ENCODE assay signal across 18 mouse cellular contexts in the genomic region with DNA sequence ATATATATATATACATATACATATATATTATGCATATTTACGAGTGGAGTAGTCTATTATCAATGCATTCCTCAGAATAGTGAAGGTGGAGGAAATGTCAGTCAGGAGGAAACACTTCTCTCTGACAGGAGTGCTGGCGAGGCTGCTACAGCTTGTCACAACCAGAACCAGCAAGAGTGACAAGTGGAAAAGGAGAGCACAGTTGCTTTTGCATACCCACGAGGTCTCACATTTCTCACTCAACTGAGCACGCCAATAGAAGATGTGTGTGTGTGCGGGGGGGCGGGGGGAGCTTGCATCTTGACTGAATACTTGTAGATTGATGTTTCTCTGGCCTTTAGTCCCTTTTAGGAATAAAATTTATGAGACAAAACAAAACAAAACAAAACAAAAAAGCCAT. TPM values are rescaled to one million over a fixed set of nuclear protein-coding genes. Genes with fewer than 3 reads are reported as not detected.
DNase-seq lines count a peak whose midpoint lies in the region; ATAC-seq and TF ChIP-seq lines count a peak whose summit lies in the region.
"Had no signal": no experiment of that assay in that cellular context is flagged by ENCODE, and none has a peak within 500 bp of the region (broad histone marks: within the 10 kb centered on the region; RNA-seq: fewer than 3 reads in every experiment).

No protein-coding gene starts in this region.

- H3K4me1 ChIP-seq in forebrain, embryonic 14.5 days (ENCODE audit: control insufficient read depth, insufficient read depth, low read length), result no peaks in the 10 kb centered on the region
- H3K4me1 ChIP-seq in forebrain, embryonic 12.5 days, result no peaks in the 10 kb centered on the region
- H3K4me1 ChIP-seq in heart, postnatal 0 days (ENCODE audit: control insufficient read depth, insufficient read depth), result no peaks in the 10 kb centered on the region
- peaks cover 5% of the 10 kb centered on the region for H3K4me1 ChIP-seq in embryonic facial prominence, embryonic 10.5 days
- no peaks in the 10 kb centered on the region for H3K4me1 ChIP-seq in forebrain, postnatal 0 days (ENCODE audit: insufficient read depth)
- H3K4me1 ChIP-seq: embryonic facial prominence, embryonic 15.5 days; hindbrain, embryonic 13.5 days; intestine, embryonic 15.5 days had no signal

- H3K4me3 ChIP-seq in forebrain, embryonic 14.5 days (ENCODE audit: low read depth, low read length), result no peak overlapping the region
- H3K4me3 ChIP-seq in forebrain, embryonic 12.5 days (replicated peaks), result no peak overlapping the region
- H3K4me3 ChIP-seq in heart, postnatal 0 days (ENCODE audit: low read depth, low read length), result no peak overlapping the region
- no peak overlapping the region for H3K4me3 ChIP-seq in embryonic facial prominence, embryonic 10.5 days
- H3K4me3 ChIP-seq in forebrain, postnatal 0 days (ENCODE audit: low read depth, low read length), result no peak overlapping the region
- H3K4me3 ChIP-seq: embryonic facial prominence, embryonic 15.5 days; erythroblast, embryonic 14.5 days; gastrocnemius, adult 2 months; hindbrain, embryonic 13.5 days; intestine, embryonic 15.5 days had no signal

- H3K4me2 ChIP-seq in forebrain, embryonic 14.5 days (ENCODE audit: low read length), result no peak overlapping the region
- no peak overlapping the region for H3K4me2 ChIP-seq in forebrain, embryonic 12.5 days
- no peak overlapping the region for H3K4me2 ChIP-seq in heart, postnatal 0 days (ENCODE audit: low read depth, low read length)
- no peak overlapping the region for H3K4me2 ChIP-seq in forebrain, postnatal 0 days (ENCODE audit: low read depth)
- H3K4me2 ChIP-seq: embryonic facial prominence, embryonic 15.5 days; hindbrain, embryonic 13.5 days; intestine, embryonic 15.5 days had no signal

- peak; percentile 42 for DNase-seq in forebrain, embryonic 14.5 days (ENCODE audit: low spot score)
- peak; percentile 5 for DNase-seq in heart, postnatal 0 days (ENCODE audit: low spot score)
- DNase-seq in heart, postnatal 25 days (ENCODE audit: low spot score), result no peak
- DNase-seq in embryonic facial prominence, embryonic 10.5 days (ENCODE audit: low spot score), result peak; percentile 7
- peak; percentile 29 for DNase-seq in forebrain, postnatal 0 days
- no peak for DNase-seq in urinary bladder, postnatal 4 days (ENCODE audit: low spot score in 2 of 2)
- DNase-seq: adrenal gland, adult 2 months; adrenal gland, postnatal 25 days; gastrocnemius, adult 2 months; gastrocnemius, postnatal 25 days; heart, postnatal 4 days; kidney, adult 18-20 months had no signal

- TF ChIP-seq EP300 in heart, postnatal 0 days (IDR thresholded peaks at IDR 0.05; ENCODE audit: low read depth), result no peak

- no peak overlapping the region for H3K9ac ChIP-seq in forebrain, embryonic 14.5 days (ENCODE audit: low read length)
- no peak overlapping the region for H3K9ac ChIP-seq in forebrain, embryonic 12.5 days
- H3K9ac ChIP-seq in heart, postnatal 0 days (replicated peaks; ENCODE audit: low read depth, low read length), result no peak overlapping the region
- H3K9ac ChIP-seq in forebrain, postnatal 0 days, result no peak overlapping the region
- H3K9ac ChIP-seq: embryonic facial prominence, embryonic 15.5 days; hindbrain, embryonic 13.5 days; intestine, embryonic 15.5 days had no signal

- WGBS in forebrain, embryonic 14.5 days, result 69% methylated on average over 6 of the region's 6 CpGs
- 73% methylated on average over 6 of the region's 6 CpGs for WGBS in forebrain, embryonic 12.5 days
- 55% methylated on average over 6 of the region's 6 CpGs for WGBS in heart, postnatal 0 days
- 75% methylated on average over 6 of the region's 6 CpGs for WGBS in embryonic facial prominence, embryonic 10.5 days
- WGBS in forebrain, postnatal 0 days, result 49% methylated on average over 6 of the region's 6 CpGs

- intact Hi-C loops in heart, postnatal 25 days (cut with DNase I), result no loop called here

- H3K36me3 ChIP-seq in forebrain, embryonic 14.5 days (ENCODE audit: control insufficient read depth, insufficient read depth, low read length), result no peaks in the 10 kb centered on the region
- no peaks in the 10 kb centered on the region for H3K36me3 ChIP-seq in forebrain, embryonic 12.5 days (replicated peaks)
- no peaks in the 10 kb centered on the region for H3K36me3 ChIP-seq in heart, postnatal 0 days (replicated peaks; ENCODE audit: control insufficient read depth, insufficient read depth, low read length)
- H3K36me3 ChIP-seq in embryonic facial prominence, embryonic 10.5 days (replicated peaks), result no peaks in the 10 kb centered on the region
- H3K36me3 ChIP-seq in forebrain, postnatal 0 days (ENCODE audit: insufficient read depth), result no peaks in the 10 kb centered on the region
- H3K36me3 ChIP-seq: embryonic facial prominence, embryonic 15.5 days; hindbrain, embryonic 13.5 days; intestine, embryonic 15.5 days had no signal

- ATAC-seq in forebrain, embryonic 14.5 days, result peak; percentile 57; the same call in 1 of the 2 replicates
- no peak for ATAC-seq in forebrain, embryonic 12.5 days (ENCODE audit: low FRiP score)
- ATAC-seq in heart, postnatal 0 days (ENCODE audit: insufficient read depth, low read depth), result no peak
- ATAC-seq in forebrain, postnatal 0 days, result peak; percentile 87
- ATAC-seq: intestine, embryonic 15.5 days had no signal

- no peak for TF ChIP-seq CTCF in heart, postnatal 0 days (IDR thresholded peaks at IDR 0.05; ENCODE audit: low read depth)
- no peak for TF ChIP-seq CTCF in forebrain, postnatal 0 days (IDR thresholded peaks at IDR 0.05; ENCODE audit: low read depth)

- H3K27ac ChIP-seq in forebrain, embryonic 14.5 days (ENCODE audit: low read depth, low read length), result no peak overlapping the region
- H3K27ac ChIP-seq in forebrain, embryonic 12.5 days, result no peak overlapping the region
- H3K27ac ChIP-seq in heart, postnatal 0 days (ENCODE audit: low read depth), result no peak overlapping the region
- H3K27ac ChIP-seq in embryonic facial prominence, embryonic 10.5 days (replicated peaks), result no peak overlapping the region
- H3K27ac ChIP-seq in forebrain, postnatal 0 days (ENCODE audit: low read depth, low read length), result no peak overlapping the region
- H3K27ac ChIP-seq: embryonic facial prominence, embryonic 15.5 days; gastrocnemius, adult 2 months; hindbrain, embryonic 13.5 days; intestine, embryonic 15.5 days had no signal

- H3K9me3 ChIP-seq in forebrain, embryonic 14.5 days (replicated peaks; ENCODE audit: control insufficient read depth, low read length), result no peaks in the 10 kb centered on the region
- no peaks in the 10 kb centered on the region for H3K9me3 ChIP-seq in forebrain, embryonic 12.5 days
- no peaks in the 10 kb centered on the region for H3K9me3 ChIP-seq in heart, postnatal 0 days (replicated peaks; ENCODE audit: control insufficient read depth, low read length)
- H3K9me3 ChIP-seq in embryonic facial prominence, embryonic 10.5 days, result no peaks in the 10 kb centered on the region
- no peaks in the 10 kb centered on the region for H3K9me3 ChIP-seq in forebrain, postnatal 0 days (ENCODE audit: low read length)
- H3K9me3 ChIP-seq: embryonic facial prominence, embryonic 15.5 days; hindbrain, embryonic 13.5 days; intestine, embryonic 15.5 days had no signal

- no peaks in the 10 kb centered on the region for H3K27me3 ChIP-seq in forebrain, embryonic 14.5 days (replicated peaks; ENCODE audit: control insufficient read depth, insufficient read depth, low read length)
- H3K27me3 ChIP-seq in forebrain, embryonic 12.5 days, result no peaks in the 10 kb centered on the region
- no peaks in the 10 kb centered on the region for H3K27me3 ChIP-seq in heart, postnatal 0 days (ENCODE audit: control insufficient read depth, insufficient read depth, low read length)
- no peaks in the 10 kb centered on the region for H3K27me3 ChIP-seq in embryonic facial prominence, embryonic 10.5 days (replicated peaks; ENCODE audit: low read depth, poor library complexity, severe bottlenecking)
- no peaks in the 10 kb centered on the region for H3K27me3 ChIP-seq in forebrain, postnatal 0 days (ENCODE audit: insufficient read depth, low read length)
- H3K27me3 ChIP-seq: embryonic facial prominence, embryonic 15.5 days; hindbrain, embryonic 13.5 days; intestine, embryonic 15.5 days had no signal

RNA-seq across cellular contexts. Expression of a gene that starts 11.5 kb away (rescaled TPM):
- 32.2 and 40.3 TPM in 2 replicates for polyA plus RNA-seq in forebrain, embryonic 14.5 days (2014; fragmentation: Nextera tagmentation; extraction: Ambion mirVana)
- polyA plus RNA-seq in forebrain, embryonic 12.5 days (2016; fragmentation: Nextera tagmentation; extraction: Ambion mirVana), result 3.7 and 3.9 TPM in 2 replicates
- 0.81 and 8.1 TPM in 2 replicates for total RNA-seq in heart, postnatal 0 days (2014; rRNA removed; ENCODE audit: low replicate concordance)
- 1.9 TPM in 2 replicates for polyA plus RNA-seq in heart, postnatal 0 days (2015; fragmentation: Nextera tagmentation; extraction: Ambion mirVana)
- total RNA-seq in heart, postnatal 25 days (2021), result 1 to 10 TPM; 2.3 to 2.4 TPM
- polyA plus RNA-seq in embryonic facial prominence, embryonic 10.5 days (2016; fragmentation: Nextera tagmentation; extraction: Ambion mirVana), result 1.3 and 2.2 TPM in 2 replicates
- total RNA-seq in forebrain, postnatal 0 days (2014; rRNA removed), result 124 and 153 TPM in 2 replicates
- polyA plus RNA-seq in forebrain, postnatal 0 days (2015; fragmentation: Nextera tagmentation; extraction: Ambion mirVana), result 96.7 and 111 TPM in 2 replicates
- total RNA-seq: granulocyte monocyte progenitor cell, adult 5-6 weeks had no signal
- polyA plus RNA-seq: erythroblast, embryonic 14.5 days had no signal

RNA-seq across cellular contexts. Expression of a gene that starts 11.9 kb away (rescaled TPM):
- 24.9 and 43.9 TPM in 2 replicates for polyA plus RNA-seq in forebrain, embryonic 14.5 days (2014; fragmentation: Nextera tagmentation; extraction: Ambion mirVana)
- polyA plus RNA-seq in forebrain, embryonic 12.5 days (2016; fragmentation: Nextera tagmentation; extraction: Ambion mirVana), result 26.8 and 30.8 TPM in 2 replicates
- total RNA-seq in heart, postnatal 0 days (2014; rRNA removed; ENCODE audit: low replicate concordance), result 104 and 106 TPM in 2 replicates
- polyA plus RNA-seq in heart, postnatal 0 days (2015; fragmentation: Nextera tagmentation; extraction: Ambion mirVana), result 18.2 and 21.7 TPM in 2 replicates
- total RNA-seq in heart, postnatal 25 days (2021), result 100 to 1,000 TPM; 338 to 369 TPM
- 17.3 and 17.4 TPM in 2 replicates for polyA plus RNA-seq in embryonic facial prominence, embryonic 10.5 days (2016; fragmentation: Nextera tagmentation; extraction: Ambion mirVana)
- total RNA-seq in forebrain, postnatal 0 days (2014; rRNA removed), result 127 and 134 TPM in 2 replicates
- 16.3 and 23.1 TPM in 2 replicates for polyA plus RNA-seq in forebrain, postnatal 0 days (2015; fragmentation: Nextera tagmentation; extraction: Ambion mirVana)

Comparison
In these comparisons a context has a peak if more than half of its experiments do, and no peak if none do; other contexts are left out.
1. ATAC-seq: peak in forebrain, embryonic 14.5 days (single experiment) and forebrain, postnatal 0 days (single experiment); none in forebrain, embryonic 12.5 days (single experiment) and heart, postnatal 0 days (single experiment).
2. DNase-seq: peak in forebrain, embryonic 14.5 days (single experiment), heart, postnatal 0 days (single experiment), embryonic facial prominence, embryonic 10.5 days (single experiment) and forebrain, postnatal 0 days (single experiment); none in heart, postnatal 25 days (single experiment) and urinary bladder, postnatal 4 days (0 of 2).